Mouse (Mus musculus) megakaryocyte, embryonic 14.5 days (primary cell): ENCODE results near the gene Slain1.

Experiments
- FLI1 ChIP-seq: IDR thresholded peaks from 2 replicates; pipeline ENCODE4 v1.6.1; 2012; ENCODE audit warnings: low read length, inconsistent platforms, mixed read lengths
- GATA1 ChIP-seq: IDR thresholded peaks from 3 replicates; pipeline ENCODE4 v1.6.1; 2012; ENCODE audit warnings: mixed read lengths, low read length, inconsistent platforms, borderline replicate concordance

GRCm38 (mm10) chr14:103650413-103651101, 529 bp downstream of the Slain1 start:
- TF ChIP-seq GATA1 (no peak), FLI1 (no peak)
